Mouse (Mus musculus) cerebellum, adult 18-20 months (tissue): ENCODE data around the gene Abhd14b.

ENCODE experiments used
- DNase-seq, 2 experiments: peaks; one replicate each; pipeline ENCODE4 v3.0.0; 2021

Abhd14b gene

DNA sequence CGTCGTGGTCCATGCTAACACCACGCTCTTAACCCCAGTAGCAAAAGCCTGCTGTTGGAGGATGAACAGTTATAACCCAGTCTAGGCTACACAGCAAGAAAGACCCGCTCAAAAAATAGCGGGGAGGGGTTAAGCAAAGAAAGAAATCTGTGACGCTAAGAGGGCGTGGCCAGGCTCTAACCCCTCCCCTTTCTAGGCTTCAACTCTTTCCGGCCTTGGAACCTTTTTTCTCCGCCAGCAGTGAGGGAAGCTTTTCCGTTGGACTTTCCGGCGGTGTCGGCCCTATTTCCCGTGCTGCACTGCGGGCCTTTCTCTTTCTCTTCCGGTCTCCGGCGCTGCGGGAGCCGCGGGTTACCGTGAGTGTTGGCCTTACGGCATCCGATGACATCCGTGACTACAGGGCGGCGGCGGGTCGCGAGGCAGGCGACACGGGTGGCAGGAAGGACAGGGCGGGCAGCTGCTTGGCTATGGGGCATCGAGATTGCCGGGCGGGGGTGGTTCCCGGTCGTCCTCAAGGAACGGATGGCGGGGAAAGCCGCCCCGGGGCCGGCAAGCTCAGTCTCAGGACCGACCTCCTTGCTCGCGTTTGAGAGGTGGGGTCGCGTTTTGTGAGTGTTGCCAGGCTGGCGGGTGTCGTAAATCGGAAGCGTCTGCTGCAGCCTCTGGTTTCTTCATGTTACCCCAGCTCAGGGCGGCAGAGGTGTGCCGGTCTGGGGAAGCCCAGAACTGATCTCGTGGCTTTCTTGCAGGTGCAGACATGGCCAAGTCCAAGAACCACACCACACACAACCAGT is 17.8 kb upstream of the Abhd14b start, which contains the start of gene Rpl29:
Gene Rpl29 (plus strand): TSS at position 234 of the 794 bp plus-strand sequence.
- peak; percentile 92 to 95 for DNase-seq

DNA sequence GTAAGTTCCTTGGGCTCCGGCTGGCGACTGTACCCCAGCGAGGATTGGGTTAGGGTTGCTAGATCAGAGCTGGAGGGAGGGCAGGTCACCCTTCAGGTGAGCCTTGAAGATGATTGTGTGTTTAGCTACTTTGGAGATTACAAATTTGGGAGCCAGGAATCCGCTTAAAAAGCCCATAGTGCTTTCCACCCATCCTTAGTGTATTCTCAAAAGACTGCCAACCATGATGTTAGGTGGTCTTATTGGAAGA is 17.3 kb upstream of the Abhd14b start:
- no peak for DNase-seq

DNA sequence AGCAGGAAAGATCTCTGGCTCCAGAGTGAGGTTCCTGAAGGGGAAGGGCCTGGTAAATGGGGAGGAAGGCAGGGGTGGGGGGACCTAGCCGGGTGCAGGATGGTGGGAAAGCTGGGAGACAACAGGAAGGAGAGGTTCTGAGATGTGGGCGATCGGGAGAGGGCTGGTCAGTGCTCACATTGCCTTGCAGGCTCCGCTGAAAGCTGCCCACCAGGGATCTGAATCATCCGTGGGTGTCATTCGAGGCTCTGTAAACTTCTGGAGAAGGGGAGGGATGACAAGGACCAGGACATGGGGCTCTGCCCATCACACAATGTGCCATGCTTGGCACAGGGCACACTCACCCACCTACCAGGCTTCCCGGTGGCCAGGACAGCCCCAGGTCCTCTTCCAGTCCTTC is 13.9 kb upstream of the Abhd14b start:
- no peak for DNase-seq

DNA sequence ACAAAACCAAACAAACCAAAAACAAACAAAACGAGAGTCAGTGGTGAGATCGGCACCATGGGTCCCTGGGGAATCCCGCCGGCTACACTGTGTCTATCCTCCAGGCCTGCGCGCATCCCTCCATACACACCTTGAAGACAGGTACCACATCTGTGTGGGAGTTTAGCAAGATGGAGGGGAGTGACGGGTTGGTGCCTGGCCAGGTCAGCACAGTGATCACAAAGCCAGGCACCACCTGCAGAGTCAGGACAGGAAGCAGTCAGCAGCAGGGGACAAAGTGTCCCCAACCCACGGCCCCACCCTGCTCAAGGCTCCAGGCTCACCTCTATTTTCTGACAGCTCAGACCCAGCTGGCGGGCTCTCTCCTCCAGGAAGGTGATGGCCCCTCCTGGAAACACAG is 10.7 kb upstream of the Abhd14b start:
- DNase-seq: no peak

DNA sequence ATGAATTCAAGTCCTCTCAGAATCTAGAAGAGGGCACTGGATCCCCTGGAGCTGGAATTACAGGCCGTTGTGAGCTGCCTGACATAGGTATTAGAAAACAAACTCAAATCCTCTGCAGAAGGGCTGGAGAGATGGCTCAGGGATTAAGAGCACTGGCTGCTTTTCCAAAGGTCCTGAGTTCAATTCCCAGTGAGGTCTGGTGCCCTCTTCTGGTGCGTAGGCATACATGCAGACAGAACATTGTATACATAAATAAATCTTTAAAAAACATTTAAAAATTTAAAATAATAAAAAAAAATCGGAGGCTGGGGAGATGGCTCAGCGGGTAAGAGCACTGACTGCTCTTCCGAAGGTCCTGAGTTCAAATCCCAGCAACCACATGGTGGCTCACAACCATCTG is 4.6 kb upstream of the Abhd14b start:
- no peak for DNase-seq

DNA sequence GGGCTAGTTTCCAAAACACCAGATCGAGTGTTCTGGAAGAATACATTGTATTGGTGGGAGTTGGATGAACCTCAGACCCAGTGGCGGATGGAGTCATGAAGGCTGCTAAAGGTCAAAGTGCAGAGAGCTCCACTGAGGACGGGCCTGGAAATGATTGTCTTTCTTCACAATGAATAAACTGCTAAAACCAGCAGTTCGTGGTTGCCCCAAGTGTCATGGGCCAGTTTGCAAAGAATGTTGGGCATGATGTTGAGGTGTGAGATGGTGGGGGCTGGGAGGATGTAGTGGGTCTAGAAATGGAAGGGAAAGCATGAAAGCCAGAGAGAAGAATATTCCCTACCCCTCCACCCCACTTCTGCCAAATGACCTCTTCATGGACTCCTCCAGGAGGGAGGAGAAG is 2.4 kb upstream of the Abhd14b start:
- DNase-seq: no peak

DNA sequence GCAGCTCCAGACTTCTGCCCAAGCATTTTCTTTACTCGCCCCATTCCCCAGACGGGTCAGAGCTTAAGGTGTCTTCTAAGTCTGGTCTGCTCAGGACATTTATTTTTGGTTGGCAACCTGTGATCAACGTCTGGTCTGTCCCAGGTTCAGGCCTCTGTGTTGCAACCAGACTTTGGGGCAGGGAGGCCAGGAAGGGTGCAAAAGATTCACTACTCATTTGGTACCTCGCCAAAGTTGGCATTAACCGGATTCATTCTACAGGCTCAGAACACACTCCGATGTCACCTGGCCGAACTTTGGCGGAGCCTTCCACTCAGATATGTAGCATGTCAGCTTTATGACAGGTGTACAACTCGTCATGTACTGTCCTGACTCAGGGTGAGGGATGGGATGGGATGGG is 692 bp downstream of the Abhd14b start:
- DNase-seq: peak in 1 of 2 experiments; percentile 55

DNA sequence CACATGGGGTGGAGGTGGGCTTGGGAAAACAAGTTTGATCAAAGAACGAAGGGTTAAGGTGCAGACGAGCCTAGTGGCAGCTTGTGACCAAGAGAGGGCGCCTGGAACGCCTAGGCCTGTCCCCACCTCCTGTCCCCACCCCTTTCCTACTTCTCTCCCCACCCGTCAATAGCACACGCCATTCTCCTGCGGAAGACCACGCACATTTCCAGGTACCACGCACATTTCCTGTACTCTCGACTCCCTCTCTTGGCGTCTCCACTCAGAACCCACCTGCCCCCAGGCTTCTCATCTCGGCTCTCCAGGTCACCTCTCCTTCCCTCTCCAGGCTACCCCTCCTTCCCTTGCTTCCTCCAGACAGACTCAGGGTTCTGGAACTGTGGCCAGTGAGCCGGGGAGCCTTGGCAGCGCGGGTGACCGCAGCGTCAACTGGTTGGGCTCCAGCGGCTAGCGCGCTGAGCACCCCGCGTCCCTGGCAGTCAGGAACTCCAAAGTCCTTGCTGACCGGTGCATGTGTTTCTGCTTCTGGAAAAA is 1.3 kb downstream of the Abhd14b start:
- peak; percentile 85 to 88 for DNase-seq

DNA sequence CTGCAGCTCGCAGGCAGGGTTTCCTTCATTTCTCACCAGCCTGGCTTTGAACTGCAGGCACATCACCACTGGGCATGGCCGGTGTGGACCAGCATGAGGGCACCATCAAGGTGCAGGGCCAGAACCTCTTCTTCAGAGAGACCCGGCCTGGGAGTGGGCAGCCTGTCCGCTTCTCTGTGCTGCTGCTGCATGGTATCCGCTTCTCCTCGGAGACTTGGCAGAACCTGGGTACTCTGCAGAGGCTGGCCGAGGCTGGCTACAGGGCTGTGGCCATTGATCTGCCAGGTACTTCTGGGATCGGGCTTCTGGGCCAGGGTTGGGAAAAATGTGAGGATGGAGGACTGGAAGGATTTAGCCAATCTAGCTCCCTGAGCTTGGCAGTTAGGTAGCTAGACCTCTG is 2.7 kb downstream of the Abhd14b start:
- peak in 1 of 2 experiments; percentile 50 for DNase-seq

DNA sequence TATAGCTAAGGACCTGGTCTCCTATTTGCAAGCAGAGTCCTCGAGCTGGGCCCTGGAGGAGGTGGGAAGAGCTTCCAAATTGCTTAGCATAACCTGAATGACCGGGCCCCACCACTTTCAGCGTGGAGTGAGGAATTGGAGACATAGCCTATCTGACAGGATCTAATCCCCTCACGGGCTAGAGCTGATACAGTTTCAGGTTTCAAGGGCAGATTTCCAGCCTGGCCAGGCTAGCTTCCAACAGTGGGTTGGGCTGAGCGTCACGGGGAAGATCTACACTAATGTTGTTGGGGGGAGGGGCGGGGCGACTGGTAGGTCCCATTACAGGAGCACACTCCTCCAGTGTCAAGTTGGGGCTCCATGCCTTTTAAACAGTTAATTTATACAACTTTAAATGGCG is 3.4 kb downstream of the Abhd14b start:
- DNase-seq: peak; percentile 69 to 72

DNA sequence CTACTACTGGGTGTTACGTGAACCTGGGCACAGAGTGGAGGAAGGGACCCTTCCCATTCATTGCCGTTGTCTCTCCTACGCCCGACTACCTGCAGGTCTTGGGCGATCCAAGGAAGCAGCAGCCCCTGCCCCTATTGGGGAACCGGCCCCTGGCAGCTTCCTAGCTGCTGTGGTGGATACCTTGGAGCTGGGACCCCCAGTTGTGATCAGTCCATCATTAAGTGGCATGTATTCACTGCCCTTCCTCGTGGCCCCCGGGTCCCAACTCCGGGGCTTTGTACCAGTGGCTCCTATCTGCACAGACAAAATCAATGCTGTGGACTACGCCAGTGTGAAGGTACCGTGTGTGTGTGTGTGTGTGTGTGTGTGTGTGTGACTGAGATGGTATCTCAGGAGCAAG is 4.0 kb downstream of the Abhd14b start:
- peak in 1 of 2 experiments; percentile 9 for DNase-seq

DNA sequence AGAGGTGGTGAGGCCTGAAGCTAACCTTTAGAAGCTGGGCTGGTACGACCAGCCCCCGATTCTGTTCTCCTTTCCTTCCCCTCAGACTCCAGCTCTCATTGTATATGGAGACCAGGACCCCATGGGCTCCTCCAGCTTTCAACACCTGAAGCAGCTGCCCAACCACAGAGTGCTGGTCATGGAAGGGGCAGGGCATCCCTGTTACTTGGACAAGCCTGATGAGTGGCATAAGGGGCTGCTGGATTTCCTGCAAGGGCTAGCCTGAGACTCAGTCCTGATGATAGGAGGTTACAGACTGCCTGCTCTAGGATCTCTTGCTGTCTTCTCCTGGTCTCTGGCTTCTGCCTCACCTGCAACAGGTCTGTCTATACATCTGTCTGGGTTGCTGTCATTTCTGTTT is 4.6 kb downstream of the Abhd14b start:
- no peak for DNase-seq

DNA sequence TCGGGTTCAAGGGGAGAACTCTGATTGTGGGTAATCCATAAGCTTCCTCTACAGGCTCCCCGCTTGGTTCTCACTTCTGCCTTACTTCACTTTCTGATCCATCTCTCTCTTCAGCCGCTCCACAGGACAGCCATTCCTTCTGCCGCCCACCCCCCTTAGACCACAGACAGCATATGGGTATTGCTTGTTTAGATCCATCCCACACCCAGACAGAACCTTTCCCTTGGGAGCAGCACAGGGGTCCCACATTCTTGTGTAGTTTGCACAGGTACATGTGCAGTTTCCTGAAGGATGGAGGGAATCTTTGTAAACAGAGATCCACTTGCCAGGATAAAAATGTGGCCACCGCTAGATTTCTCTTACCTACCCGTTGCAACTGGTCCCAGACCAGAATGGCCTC is 5.1 kb downstream of the Abhd14b start:
- no peak for DNase-seq

DNA sequence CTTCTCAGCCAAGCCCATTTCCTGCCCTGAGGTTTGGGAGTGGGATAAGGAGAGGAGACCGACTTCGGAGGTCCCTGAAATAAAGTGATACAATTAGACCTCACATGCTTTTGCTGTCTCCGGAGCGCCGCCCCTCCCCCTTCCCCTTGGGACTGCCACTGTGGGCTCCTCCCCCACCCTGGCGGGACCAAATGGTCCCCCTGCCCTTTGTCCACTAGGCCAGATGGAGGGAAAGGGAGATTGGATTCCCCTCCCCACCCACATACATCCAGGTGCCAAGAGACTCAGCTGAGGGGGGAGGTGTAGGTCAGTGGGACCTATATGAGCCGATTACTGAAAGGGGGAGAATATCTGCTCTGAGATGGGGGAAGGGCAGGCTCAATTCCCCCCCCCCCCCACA is 5.6 kb downstream of the Abhd14b start:
- DNase-seq: peak; percentile 82 to 85

DNA sequence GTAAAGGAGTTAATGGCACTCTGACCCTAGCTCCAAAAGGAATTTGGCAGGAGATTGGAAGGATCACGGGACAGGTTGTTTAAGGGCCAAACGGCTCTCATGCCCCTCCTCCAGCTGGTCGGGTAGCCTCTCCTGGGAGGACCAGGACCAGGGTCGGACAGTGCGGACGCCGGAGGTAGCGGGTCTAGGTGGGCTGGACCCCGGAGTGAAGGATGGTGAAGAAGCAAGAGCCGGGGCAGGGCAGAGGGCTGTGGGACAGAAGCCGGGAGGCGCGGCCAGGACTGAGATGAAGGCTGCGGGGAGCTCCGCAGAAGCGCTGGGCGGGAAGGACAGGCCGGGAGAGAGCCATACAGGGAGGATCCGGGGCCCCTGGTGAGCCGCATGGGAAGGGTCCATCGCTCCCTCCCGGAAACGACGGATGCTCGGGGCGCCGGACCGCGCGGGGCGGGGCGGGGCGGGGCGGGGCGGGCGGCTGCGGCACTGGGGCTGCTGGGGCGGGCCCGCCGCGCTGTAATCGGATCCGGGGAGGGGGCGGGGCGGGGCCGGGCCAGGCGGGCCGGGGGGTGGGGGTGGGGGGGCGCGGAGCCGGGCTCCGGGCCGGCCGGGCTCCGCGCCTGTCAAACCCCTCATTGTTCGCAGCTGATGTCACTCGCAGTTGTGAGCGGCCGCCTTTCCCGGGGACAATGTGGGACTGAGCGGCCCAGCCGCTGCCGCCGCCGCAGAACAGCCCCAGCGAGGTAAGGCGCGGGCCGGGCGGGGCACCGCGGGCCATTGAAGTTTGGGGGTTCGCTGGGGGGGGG is 6.2 kb downstream of the Abhd14b start, which contains the start of gene Pcbp4:
Gene Pcbp4 (plus strand): TSS at position 21 of the 800 bp plus-strand sequence.
- peak; percentile 66 to 76 for DNase-seq

DNA sequence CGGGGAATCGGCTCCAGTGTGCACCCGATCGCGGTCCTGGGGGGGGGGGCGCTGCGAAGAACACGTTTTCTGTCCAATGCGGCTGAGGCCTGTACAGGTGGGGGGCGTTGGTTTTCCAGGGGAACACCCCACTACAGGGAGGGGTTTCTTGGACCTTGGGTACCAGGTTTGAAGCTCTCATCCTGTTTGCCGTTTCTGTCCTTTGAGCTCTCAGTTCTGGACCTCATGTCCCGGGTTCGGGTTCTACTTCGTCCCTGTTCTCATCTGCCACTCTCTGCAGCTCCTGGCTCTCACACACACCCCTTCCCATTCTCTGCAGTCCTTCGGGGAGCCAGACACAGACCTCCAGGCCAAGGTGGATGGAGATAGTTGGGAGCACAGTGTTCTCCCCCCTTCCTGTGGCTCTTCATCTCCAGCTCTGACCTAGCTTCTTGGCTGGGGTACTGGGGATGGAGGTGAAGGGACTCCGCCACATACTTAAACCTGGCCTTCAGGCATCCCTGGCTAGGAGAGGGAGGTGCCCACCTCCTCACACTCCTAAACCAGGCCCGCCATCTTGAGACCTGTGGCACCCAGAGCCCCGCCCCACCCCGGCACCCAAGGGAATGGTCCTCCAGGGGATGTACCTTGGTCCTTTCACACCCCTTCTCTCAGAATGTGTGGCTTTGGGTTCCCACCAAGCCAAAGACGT is 7.0 kb downstream of the Abhd14b start:
- DNase-seq: peak in 1 of 2 experiments; percentile 55

DNA sequence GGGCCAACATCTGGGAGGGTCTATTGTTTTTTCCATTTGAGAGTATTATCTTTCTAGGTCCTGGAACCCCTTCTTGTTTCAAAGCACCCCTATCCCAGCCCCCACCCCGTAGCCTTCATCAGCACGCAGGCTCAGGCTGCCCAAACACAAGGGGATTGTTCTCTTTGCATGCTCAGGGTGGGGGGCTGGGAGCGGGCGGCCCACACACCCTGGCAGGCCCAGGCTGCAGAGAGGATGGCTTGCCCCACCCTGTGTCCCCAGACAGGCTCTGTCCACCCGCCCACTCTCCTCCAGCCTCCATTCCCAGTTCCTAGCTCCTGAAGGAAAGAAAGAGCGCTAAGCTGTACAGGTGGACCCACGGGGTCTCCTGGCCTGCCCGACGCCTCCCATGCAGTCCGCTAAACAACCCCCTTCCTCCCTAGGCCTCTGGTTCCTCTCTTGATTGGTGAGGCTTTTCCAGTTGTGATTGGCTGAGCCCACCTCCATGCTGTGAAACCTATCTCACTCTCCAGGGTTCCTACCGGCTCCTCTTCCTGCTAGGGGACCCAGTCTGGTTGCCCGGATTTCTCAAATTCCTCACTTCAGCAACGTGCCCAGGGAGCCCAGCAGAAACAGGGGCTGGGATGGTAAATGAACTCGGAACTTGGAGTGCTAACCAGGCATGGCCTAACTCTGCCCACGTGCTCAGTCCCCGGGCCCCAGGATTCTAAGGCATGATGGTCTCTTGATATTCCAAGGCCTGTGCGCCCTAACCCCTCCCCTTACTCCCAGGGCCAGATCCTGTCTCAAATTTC is 7.8 kb downstream of the Abhd14b start:
- no peak for DNase-seq

DNA sequence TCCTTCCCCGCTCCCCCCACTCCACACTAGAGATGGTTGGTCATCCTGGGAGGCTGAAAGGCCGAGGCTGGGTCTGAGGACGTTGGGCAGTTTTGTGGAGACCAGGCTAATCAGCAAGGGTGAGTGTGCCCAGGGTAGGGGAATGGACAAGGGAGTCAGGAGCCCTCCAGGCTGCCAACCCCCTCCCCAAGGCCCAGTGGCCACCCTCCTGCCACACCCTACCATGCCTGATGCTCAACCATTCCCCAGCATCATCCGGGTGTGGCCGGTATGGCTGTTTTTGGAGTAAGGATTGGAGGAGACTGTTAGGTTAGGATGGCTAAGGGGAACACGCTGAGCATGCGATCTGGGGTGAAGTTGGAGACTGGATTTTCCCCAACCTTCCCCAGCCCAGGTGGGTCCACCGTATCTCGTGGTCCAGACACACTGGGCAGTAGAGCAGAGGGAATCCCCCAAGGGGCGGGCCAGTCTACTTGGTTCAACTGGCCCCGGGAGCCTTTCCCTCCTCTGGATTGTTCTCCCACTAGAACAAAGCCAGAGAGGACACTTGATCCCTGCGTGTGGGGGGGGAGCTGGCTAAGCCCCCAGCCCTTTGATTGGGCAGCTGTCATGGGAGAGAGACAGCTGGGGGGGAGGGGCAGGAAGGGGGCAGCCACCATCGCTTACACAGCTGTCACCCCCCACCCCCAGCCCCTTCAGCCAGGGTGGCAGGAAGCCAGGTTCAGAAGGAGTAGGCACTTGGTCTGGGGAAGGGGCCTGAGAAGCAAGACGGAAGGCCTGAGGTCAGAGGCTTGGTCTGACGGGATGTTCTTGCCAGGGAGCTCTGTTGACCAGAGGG is 9.3 kb downstream of the Abhd14b start:
- DNase-seq: peak in 1 of 2 experiments; percentile 25

DNA sequence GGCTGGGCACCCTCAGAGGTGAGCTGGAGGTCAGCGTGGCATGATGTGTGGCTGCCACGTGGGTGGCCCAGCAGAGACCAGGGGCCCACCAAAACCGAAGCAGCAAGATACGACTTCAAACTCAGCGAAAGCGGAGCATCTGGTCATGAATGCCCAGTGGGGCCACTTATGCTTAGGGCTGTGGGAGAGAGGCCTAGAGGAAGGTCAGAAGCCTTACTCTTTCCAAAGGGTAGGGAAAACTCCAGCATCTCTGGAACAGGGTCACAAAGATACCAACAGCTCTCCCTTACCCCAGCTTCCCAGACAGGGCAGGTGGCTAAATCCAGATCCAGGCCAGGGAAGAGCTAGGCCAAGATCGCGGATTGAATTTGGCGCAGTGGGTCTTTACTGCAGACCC is 9.9 kb downstream of the Abhd14b start:
- DNase-seq: no peak

DNA sequence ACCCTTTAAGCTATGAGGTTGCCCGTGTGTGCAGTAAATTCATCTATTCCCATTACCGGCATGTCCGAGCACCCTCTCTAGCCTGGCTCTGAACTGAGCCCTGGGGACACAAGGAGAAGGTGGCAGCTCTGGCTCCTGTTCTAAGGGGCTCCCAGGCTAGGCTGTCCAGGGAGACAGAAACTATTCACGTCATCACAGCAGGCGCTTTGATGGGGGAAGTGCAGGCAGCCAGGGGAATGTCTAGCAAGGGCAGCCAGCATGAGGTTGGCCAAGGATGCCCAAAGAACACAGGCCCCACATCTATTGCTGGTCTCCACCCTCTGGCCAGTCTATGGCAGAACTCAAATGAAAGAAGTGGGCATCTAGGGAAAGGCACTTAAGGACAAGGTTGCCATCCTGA is 10.7 kb downstream of the Abhd14b start:
- DNase-seq: peak in 1 of 2 experiments; percentile 41

DNA sequence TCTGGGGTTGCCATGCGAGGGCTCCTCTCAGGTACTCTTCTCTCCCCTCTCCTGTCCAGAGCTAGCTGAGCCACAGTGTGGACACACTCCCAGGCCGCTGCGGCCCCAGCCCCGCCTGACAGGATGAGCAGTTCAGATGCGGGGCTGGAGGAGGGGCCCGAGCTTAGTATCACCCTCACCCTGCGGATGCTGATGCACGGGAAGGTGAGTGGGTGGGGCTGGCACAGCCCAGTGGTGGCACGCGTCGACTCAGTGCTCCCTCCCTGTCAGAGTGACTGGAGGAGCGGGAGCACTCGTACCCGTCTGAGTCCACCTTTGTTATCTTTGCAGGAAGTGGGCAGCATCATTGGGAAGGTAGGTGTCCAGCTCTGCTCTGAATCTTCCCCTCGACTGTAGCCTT is 12.7 kb downstream of the Abhd14b start:
- peak; percentile 59 for DNase-seq
